Mouse (Mus musculus) bone marrow, adult 2 months (tissue): ENCODE results near the gene Cbx7. TPM values are rescaled to one million over a fixed set of nuclear protein-coding genes. Genes with fewer than 3 reads are reported as not detected.
"Not testable (repeated sequence)": the region's sequence is repeated elsewhere in the genome, so short reads cannot be mapped to it uniquely, and the experiment has no call there.

Source experiments
- H3K27ac ChIP-seq: fragments of 200-500 bp; 2 replicates; pipeline ENCODE4 v1.5.1; 2012; ENCODE audit warnings: low read depth, mild to moderate bottlenecking, control low read depth, inconsistent platforms, low read length; ENCODE audit not compliant: control insufficient read depth, poor library complexity, insufficient read depth
- H3K4me1 ChIP-seq: fragments of 200-500 bp; 2 replicates; pipeline ENCODE4 v1.6.1; 2011; ENCODE audit warnings: low read length; ENCODE audit not compliant: control insufficient read depth, insufficient read depth
- H3K4me3 ChIP-seq: fragments of 200-500 bp; replicated peaks from 2 replicates; pipeline ENCODE3; 2011; ENCODE audit warnings: mild to moderate bottlenecking, low read depth, low read length, control low read depth; ENCODE audit not compliant: control insufficient read depth
- CTCF ChIP-seq: fragments of 200-500 bp; IDR thresholded peaks from 2 replicates; pipeline ENCODE4 v1.5.1; 2011; ENCODE audit warnings: low read length, control low read depth; ENCODE audit not compliant: control insufficient read depth, insufficient read depth
- POLR2A ChIP-seq: fragments of 200-500 bp; IDR thresholded peaks from 2 replicates; pipeline ENCODE4 v1.6.1; 2011; ENCODE audit warnings: low read depth, mild to moderate bottlenecking, control low read depth, low read length, borderline replicate concordance; ENCODE audit not compliant: control insufficient read depth
- WGBS: fragments of 180-500 bp; shearing (Covaris S2); methylation state at CpG from one replicate; pipeline ENCODE4 v1.1.7; 2018; 5-methylcytosine and 5-hydroxymethylcytosine counted together
- polyA plus RNA-seq: library from polyadenylated mRNA; stranded (reverse); fragments of >200 nt; gene quantifications from 2 replicates; pipeline ENCODE4 v1.2.4, GENCODE M21; 2011; ENCODE audit warnings: low replicate concordance; ENCODE audit not compliant: missing spikeins, insufficient read depth, insufficient read length

The Cbx7 gene
- polyA plus RNA-seq, 1 experiment: 22.5 TPM

DNA sequence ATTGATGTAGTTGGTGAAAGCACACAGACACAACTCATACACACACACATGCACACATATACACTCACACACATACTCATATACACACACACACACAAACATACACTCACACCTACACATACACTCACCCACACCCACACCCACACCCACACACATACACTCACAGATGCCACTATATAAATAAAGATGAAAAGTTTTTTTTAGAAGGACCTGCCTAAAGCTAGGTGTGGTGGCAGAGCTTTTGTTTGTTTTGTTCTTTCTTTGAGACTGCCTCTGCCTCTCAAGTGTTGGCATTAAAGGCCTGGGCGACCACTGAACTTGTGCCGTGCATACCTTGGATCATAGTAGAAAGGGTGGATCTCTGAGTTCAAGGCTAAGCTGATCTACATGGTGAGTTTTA, 69.5 kb downstream of the Cbx7 start:
- TF ChIP-seq CTCF: no peak
- TF ChIP-seq POLR2A: no peak
- WGBS: 85% methylated on average over 2 of the region's 2 CpGs
- H3K4me1 ChIP-seq: peaks cover 2% of the 10 kb centered on the region; the same call in 1 of the 2 replicates
- H3K27ac ChIP-seq: peak overlapping the region; percentile 16; the same call in 1 of the 2 replicates
- no peak overlapping the region for H3K4me3 ChIP-seq

- TF ChIP-seq POLR2A (no peak), CTCF (no peak)
- H3K4me1 ChIP-seq: peaks cover 5% of the 10 kb centered on the region; the same call in 1 of the 2 replicates
- WGBS: 59% methylated on average over 7 of the region's 7 CpGs
- no peak overlapping the region for H3K4me3 ChIP-seq
- H3K27ac ChIP-seq: peak overlapping the region; percentile 83
Measured at GRCm38 (mm10) chr15:79900751-79901150, 70.2 kb downstream of the Cbx7 start.

DNA sequence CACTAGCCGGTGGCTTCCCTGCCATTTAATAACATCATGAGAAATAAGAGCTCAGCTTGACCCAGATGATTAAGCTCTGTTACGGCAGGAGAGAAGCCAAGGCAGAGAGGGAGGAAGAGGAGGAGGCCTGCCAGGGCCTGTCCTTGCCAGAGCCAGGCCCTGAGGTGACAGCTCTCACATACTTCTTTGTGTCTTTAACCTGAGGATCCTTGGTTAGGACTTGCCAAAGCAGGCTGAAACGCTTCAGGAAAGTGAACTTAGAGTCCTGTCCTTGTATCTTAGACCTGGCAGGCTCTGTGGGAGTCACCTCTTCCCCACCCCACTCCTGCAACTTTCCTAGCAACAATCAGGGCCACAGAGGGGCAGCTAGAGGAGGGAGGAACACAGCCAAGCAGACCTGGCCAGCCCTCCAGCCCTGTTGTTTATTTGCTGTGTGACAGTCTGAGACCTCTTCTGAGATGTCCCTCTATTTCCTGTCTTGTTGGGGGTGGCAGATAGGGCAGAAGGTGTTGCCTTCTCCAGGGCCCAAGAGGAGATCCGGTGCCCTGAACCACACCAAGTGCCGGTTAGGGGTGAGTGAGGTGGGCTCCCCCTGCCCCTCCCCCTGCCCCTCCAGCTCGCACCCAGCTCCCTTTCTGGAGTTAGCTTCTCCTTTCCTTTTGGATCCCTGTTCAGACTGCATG, 71.0 kb downstream of the Cbx7 start:
- 70% methylated on average over 6 of the region's 6 CpGs for WGBS
- TF ChIP-seq CTCF: no peak
- no peak for TF ChIP-seq POLR2A
- Histone ChIP-seq H3K27ac (peak overlapping the region; percentile 83), H3K4me1 (peaks cover 5% of the 10 kb centered on the region; the same call in 1 of the 2 replicates), H3K4me3 (no peak overlapping the region)

- Histone ChIP-seq H3K27ac (peak overlapping the region; percentile 45), H3K4me1 (peaks cover 5% of the 10 kb centered on the region; the same call in 1 of the 2 replicates), H3K4me3 (no peak overlapping the region)
- 78% methylated on average over 5 of the region's 5 CpGs for WGBS
- TF ChIP-seq CTCF (no peak), POLR2A (no peak)
Measured at GRCm38 (mm10) chr15:79898988-79899387, 71.9 kb downstream of the Cbx7 start.

- 40% methylated on average over 9 of the region's 9 CpGs for WGBS
- H3K27ac ChIP-seq: peak overlapping the region; percentile 59
- H3K4me3 ChIP-seq: no peak overlapping the region
- peaks cover 5% of the 10 kb centered on the region; the same call in 1 of the 2 replicates for H3K4me1 ChIP-seq
- TF ChIP-seq CTCF (no peak), POLR2A (no peak)
Measured at GRCm38 (mm10) chr15:79896080-79896725, 74.7 kb downstream of the Cbx7 start.

DNA sequence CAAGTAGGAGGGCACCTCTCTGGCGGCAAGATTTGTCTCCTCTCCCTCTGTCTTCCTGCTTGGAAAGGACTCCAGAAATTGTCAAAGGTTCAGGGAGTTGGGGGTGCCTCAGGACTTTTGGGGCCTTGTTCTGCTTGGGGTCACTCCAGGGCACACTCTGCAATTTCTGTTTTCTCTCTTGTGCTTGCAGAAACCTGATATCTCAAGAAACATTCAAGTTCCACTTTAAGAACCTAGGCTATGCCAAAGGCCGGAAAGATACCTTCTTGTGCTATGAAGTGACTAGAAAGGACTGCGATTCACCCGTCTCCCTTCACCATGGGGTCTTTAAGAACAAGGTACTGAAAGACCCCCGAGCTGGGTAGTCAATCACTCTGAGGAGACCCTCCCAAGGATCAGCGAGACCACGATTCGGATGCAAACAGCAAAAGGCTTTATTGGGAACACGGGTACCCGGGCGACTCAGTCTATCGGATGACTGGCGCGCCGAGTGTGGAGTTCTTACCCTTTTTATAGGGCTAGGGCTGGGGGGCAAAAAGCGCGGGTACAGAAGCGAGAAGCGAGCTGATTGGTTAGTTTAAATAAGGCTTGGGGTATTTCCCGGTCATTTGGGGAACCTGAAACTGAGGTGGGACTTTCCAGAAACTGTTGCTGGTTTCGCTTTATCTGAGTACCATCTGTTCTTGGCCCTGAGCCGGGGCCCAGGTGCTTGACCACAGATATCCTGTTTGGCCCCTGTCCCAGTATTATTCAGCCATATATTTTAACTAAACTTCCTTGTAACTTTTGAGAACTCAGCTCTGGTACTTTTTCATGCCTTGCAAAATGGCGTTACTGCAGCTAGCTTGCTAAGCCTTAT, 75.5 kb downstream of the Cbx7 start:
- H3K4me3 ChIP-seq: peak overlapping the region; percentile 45
- TF ChIP-seq POLR2A: 0 out of 2 replicates have a peak, but pooled peaks have one; percentile 19
- peak overlapping the region; percentile 95 for H3K27ac ChIP-seq
- 3% methylated on average over 12 of the region's 23 CpGs for WGBS
- H3K4me1 ChIP-seq: not testable (repeated sequence)

DNA sequence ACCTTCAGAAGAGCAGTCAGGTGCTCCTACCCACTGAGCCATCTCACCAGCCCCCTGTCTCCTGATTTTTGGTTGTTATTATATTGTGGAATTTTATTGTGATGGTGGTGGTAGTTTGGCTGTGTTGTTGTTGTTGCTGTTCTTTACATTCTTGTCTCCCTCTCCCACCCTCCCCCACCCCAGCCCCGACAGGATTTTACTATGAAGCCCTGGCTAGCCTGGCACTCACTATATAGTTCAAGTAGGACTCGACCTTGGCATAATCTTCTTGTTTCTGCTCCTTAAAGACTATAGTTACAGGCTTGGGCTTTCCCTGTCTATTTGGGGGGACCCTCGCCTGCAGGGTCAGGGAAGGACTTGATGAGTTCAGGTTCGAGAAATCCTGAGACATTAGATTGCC, 76.6 kb downstream of the Cbx7 start:
- TF ChIP-seq CTCF: no peak
- TF ChIP-seq POLR2A: no peak
- Histone ChIP-seq H3K4me1 (peaks cover 5% of the 10 kb centered on the region; the same call in 1 of the 2 replicates), H3K4me3 (peak overlapping the region; percentile 50), H3K27ac (peak overlapping the region; percentile 95)
- WGBS: 10% methylated on average over 4 of the region's 4 CpGs

DNA sequence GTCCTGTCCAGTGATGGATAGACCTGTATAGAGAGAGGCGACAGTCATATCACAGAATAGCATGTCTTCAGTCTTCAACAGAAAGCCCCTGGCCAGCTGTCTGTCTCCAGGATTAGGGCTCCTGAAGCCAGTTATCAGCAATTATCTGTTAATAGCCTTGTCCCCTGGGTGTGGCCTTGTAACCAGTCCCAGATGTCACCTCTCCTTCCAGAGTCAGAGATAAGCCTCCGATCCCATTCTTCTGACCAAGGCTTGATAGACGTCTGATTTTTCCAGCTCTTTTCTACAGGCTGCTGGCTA, 77.1 kb downstream of the Cbx7 start:
- Histone ChIP-seq H3K27ac (peak overlapping the region; percentile 95), H3K4me1 (peaks cover 5% of the 10 kb centered on the region; the same call in 1 of the 2 replicates), H3K4me3 (peak overlapping the region; percentile 71)
- WGBS: 7% methylated on average over 3 of the region's 3 CpGs
- TF ChIP-seq CTCF (no peak), POLR2A (no peak)
